Mouse (Mus musculus) liver, embryonic 14.5 days (tissue): ENCODE measurements at regions not wholly inside any gene's neighbourhood (a gene's known extent, or its start where the extent isn't known, plus 50 kb on each side); places are given as distances from the start of the nearest gene placed in this dataset.

Experiments
- ATAC-seq: fragments of 200-750 bp; cut with Nextera tagmentation; 2 replicates; pipeline ENCODE4 v1.8.0; 2017; ENCODE audit warnings: moderate number of reproducible peaks, mild to moderate bottlenecking, moderate library complexity; ENCODE audit not compliant: insufficient read depth
- DNase-seq, 3 experiments: peaks; one replicate each; pipeline ENCODE4 v3.0.0-alpha.2; 2012 to 2013; ENCODE audit warnings: low read depth in 3 of 3, low spot score in 3 of 3
- H3K27ac ChIP-seq: fragments of 300-500 bp; sonication (generic); 2 replicates; pipeline ENCODE4 v1.5.1; 2014; ENCODE audit warnings: moderate library complexity, mild to moderate bottlenecking, control low read depth, inconsistent platforms
- H3K27me3 ChIP-seq: fragments of 300-500 bp; sonication (generic); 2 replicates; pipeline ENCODE4 v1.6.1; 2014; ENCODE audit warnings: mild to moderate bottlenecking, low read length, moderate library complexity; ENCODE audit not compliant: control insufficient read depth, insufficient read depth
- H3K36me3 ChIP-seq: fragments of 300-500 bp; sonication (generic); replicated peaks from 2 replicates; pipeline ENCODE4 v1.6.1; 2014; ENCODE audit warnings: low read depth; ENCODE audit not compliant: control insufficient read depth, insufficient read depth
- H3K4me1 ChIP-seq, 2 experiments: fragments of 200-500 bp in 1 of 2; fragments of 300-500 bp in 1 of 2; sonication (generic) in 1 of 2; replicated peaks; 2 replicates each; pipeline ENCODE4 v1.6.1; 2012 to 2014; ENCODE audit warnings: antibody characterized with exemption in 1 of 2, inconsistent platforms in 1 of 2, low read length in 1 of 2; ENCODE audit not compliant: control insufficient read depth in 2 of 2, insufficient read depth in 2 of 2
- H3K4me2 ChIP-seq: fragments of 300-500 bp; sonication (generic); 2 replicates; pipeline ENCODE4 v1.6.1; 2014; ENCODE audit warnings: low read depth, mild to moderate bottlenecking, control low read depth, moderate library complexity
- H3K4me3 ChIP-seq, 2 experiments: fragments of 200-500 bp in 1 of 2; fragments of 300-500 bp in 1 of 2; sonication (generic) in 1 of 2; 2 replicates each; pipeline ENCODE4 v1.5.1; 2012 to 2014; ENCODE audit warnings: low read depth in 2 of 2, low read length in 2 of 2, mild to moderate bottlenecking in 2 of 2, control low read depth in 1 of 2, inconsistent platforms in 1 of 2, moderate library complexity in 1 of 2; ENCODE audit not compliant: insufficient read depth in 1 of 2
- H3K9ac ChIP-seq: fragments of 300-500 bp; sonication (generic); replicated peaks from 2 replicates; pipeline ENCODE4 v1.6.1; 2014; ENCODE audit warnings: mild to moderate bottlenecking, control low read depth, moderate library complexity
- H3K9me3 ChIP-seq: fragments of 300-500 bp; sonication (generic); 2 replicates; pipeline ENCODE4 v1.6.1; 2016; ENCODE audit warnings: low read length, mixed read lengths; ENCODE audit not compliant: control insufficient read depth
- CTCF ChIP-seq: IDR thresholded peaks from 2 replicates; pipeline ENCODE4 v1.5.1; 2016; ENCODE audit warnings: antibody characterized with exemption, low read depth, control low read depth
- EP300 ChIP-seq: IDR thresholded peaks from 2 replicates; pipeline ENCODE4 v1.6.1; 2016; ENCODE audit warnings: antibody characterized with exemption, low read depth
- WGBS: fragments of 180-500 bp; shearing (Covaris S2); extraction: QIAGEN DNeasy Blood & Tissue Kit; methylation state at CpG from one replicate; pipeline ENCODE4 v1.1.7; 2014; ENCODE audit not compliant: insufficient replicate concordance; 5-methylcytosine and 5-hydroxymethylcytosine counted together

DNA sequence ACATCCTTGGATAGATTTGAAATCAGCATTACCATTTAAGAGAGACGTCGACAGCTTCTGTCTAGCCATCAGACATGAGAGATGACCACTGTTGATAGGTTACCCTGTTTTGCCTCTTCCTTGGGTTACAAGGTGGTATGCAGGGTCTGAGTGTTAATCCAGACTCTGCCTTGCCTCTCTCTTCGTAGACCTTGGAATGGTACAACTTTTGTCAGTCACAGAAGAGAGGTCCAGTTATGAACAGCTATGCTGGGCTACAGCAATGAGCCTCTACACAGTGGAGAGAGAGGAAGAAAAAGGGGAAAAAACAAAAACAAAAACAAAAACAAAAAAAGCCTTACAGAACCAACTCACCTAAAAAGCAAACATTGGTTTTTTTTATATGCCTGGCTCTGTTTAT lies 220.8 kb upstream of the Vrk2 start:
- TF ChIP-seq CTCF (no peak), EP300 (no peak)
- no peaks in the 10 kb centered on the region for H3K36me3 ChIP-seq
- ATAC-seq (no peak), DNase-seq (no peak)
- H3K4me1 ChIP-seq = no peaks in the 10 kb centered on the region
- H3K9me3 ChIP-seq = no peaks in the 10 kb centered on the region
- 50% methylated on average over 3 of the region's 3 CpGs for WGBS
- H3K4me2 ChIP-seq = no peak overlapping the region
- no peaks in the 10 kb centered on the region for H3K27me3 ChIP-seq
- no peak overlapping the region for H3K27ac ChIP-seq
- H3K4me3 ChIP-seq = no peak overlapping the region
- H3K9ac ChIP-seq = no peak overlapping the region

GRCm38 (mm10) chr11:26802249-26802941 lies 208.6 kb upstream of the Vrk2 start:
- H3K4me2 ChIP-seq = no peak overlapping the region
- H3K4me3 ChIP-seq = no peak overlapping the region
- no peaks in the 10 kb centered on the region for H3K9me3 ChIP-seq
- no peaks in the 10 kb centered on the region for H3K4me1 ChIP-seq
- H3K36me3 ChIP-seq = no peaks in the 10 kb centered on the region
- WGBS = 56% methylated on average over 2 of the region's 2 CpGs
- DNase-seq = no peak
- H3K27me3 ChIP-seq = no peaks in the 10 kb centered on the region
- H3K9ac ChIP-seq = no peak overlapping the region
- no peak for ATAC-seq
- H3K27ac ChIP-seq = no peak overlapping the region
- TF ChIP-seq EP300 = no peak
- no peak for TF ChIP-seq CTCF

- DNase-seq (no peak), ATAC-seq (no peak)
- H3K27ac ChIP-seq = no peak overlapping the region
- no peaks in the 10 kb centered on the region for H3K36me3 ChIP-seq
- no peaks in the 10 kb centered on the region for H3K27me3 ChIP-seq
- TF ChIP-seq CTCF = no peak
- no peak for TF ChIP-seq EP300
- no peaks in the 10 kb centered on the region for H3K4me1 ChIP-seq
- no peaks in the 10 kb centered on the region for H3K9me3 ChIP-seq
- no peak overlapping the region for H3K4me2 ChIP-seq
- no peak overlapping the region for H3K9ac ChIP-seq
- 53% methylated on average over 2 of the region's 2 CpGs for WGBS
- H3K4me3 ChIP-seq = no peak overlapping the region
Observed at GRCm38 (mm10) chr11:26800296-26800695, 206.5 kb upstream of the Vrk2 start.

DNA sequence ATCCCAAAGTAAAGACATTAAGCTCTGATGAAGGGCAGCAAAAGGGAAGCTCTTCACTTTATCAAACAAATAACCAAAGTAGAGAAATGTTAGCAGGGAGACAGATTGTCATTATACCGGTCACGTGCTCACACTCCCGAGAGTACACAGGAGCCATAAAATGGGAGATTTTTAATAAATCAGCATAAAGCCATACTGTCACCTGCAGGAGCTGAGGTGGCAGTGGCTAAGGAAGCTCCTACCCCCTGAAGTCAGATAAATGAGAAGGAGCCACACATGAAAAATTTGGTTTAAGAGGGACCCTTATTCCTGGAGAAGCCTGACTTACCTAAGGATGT lies 200.8 kb upstream of the Vrk2 start:
- Histone ChIP-seq H3K36me3 (no peaks in the 10 kb centered on the region), H3K9ac (no peak overlapping the region), H3K4me1 (no peaks in the 10 kb centered on the region), H3K4me3 (no peak overlapping the region), H3K27ac (no peak overlapping the region), H3K9me3 (no peaks in the 10 kb centered on the region), H3K27me3 (no peaks in the 10 kb centered on the region), H3K4me2 (no peak overlapping the region)
- no peak for DNase-seq
- ATAC-seq = no peak
- 47% methylated on average over 3 of the region's 3 CpGs for WGBS
- TF ChIP-seq EP300 (no peak), CTCF (no peak)

GRCm38 (mm10) chr11:26793928-26794628 lies 200.3 kb upstream of the Vrk2 start:
- no peaks in the 10 kb centered on the region for H3K4me1 ChIP-seq
- no peak overlapping the region for H3K4me3 ChIP-seq

More at GRCm38 (mm10) chr11:26793928-26794628, 200.3 kb upstream of the Vrk2 start:
- ATAC-seq (no peak), DNase-seq (no peak)
- no peaks in the 10 kb centered on the region for H3K36me3 ChIP-seq
- no peak overlapping the region for H3K9ac ChIP-seq
- whole genome bisulfite sequencing = 46% methylated on average over 3 of the region's 3 CpGs
- no peak overlapping the region for H3K4me2 ChIP-seq
- H3K27me3 ChIP-seq = no peaks in the 10 kb centered on the region
- no peak overlapping the region for H3K27ac ChIP-seq
- no peaks in the 10 kb centered on the region for H3K9me3 ChIP-seq
- no peak for TF ChIP-seq EP300
